Mouse (Mus musculus) heart, embryonic 10.5 days (tissue): ENCODE data around the gene Pck2. TPM values are rescaled to one million over a fixed set of nuclear protein-coding genes. Genes with fewer than 3 reads are reported as not detected.

Source experiments
- DNase-seq: peaks from one replicate; pipeline ENCODE4 v3.0.0-alpha.2; 2017; ENCODE audit warnings: low spot score
- H3K27ac ChIP-seq: fragments of 300-500 bp; sonication (generic); 2 replicates; pipeline ENCODE4 v1.5.1; 2016; ENCODE audit warnings: mild to moderate bottlenecking
- H3K27me3 ChIP-seq: fragments of 300-500 bp; sonication (generic); 2 replicates; pipeline ENCODE4 v1.6.1; 2016; ENCODE audit warnings: mild to moderate bottlenecking; ENCODE audit not compliant: poor library complexity, insufficient read depth, severe bottlenecking
- H3K36me3 ChIP-seq: fragments of 300-500 bp; sonication (generic); 2 replicates; pipeline ENCODE4 v1.6.1; 2016; ENCODE audit warnings: mild to moderate bottlenecking, moderate library complexity
- H3K4me1 ChIP-seq: fragments of 300-500 bp; sonication (generic); 2 replicates; pipeline ENCODE4 v1.6.1; 2016; ENCODE audit warnings: mild to moderate bottlenecking
- H3K4me3 ChIP-seq: fragments of 300-500 bp; sonication (generic); 2 replicates; pipeline ENCODE4 v1.5.1; 2016; ENCODE audit warnings: mild to moderate bottlenecking, moderate library complexity
- H3K9me3 ChIP-seq: fragments of 300-500 bp; sonication (generic); 2 replicates; pipeline ENCODE4 v1.6.1; 2016; ENCODE audit warnings: mild to moderate bottlenecking, moderate library complexity
- WGBS: fragments of 180-500 bp; shearing (Covaris S2); methylation state at CpG from one replicate; pipeline ENCODE4 v1.1.7; 2016; 5-methylcytosine and 5-hydroxymethylcytosine counted together
- polyA plus RNA-seq: library from polyadenylated mRNA; unstranded; fragments of >200 nt; fragmentation: Nextera tagmentation; extraction: Ambion mirVana; gene quantifications from 2 replicates; pipeline ENCODE4 v1.2.1, GENCODE M21; 2016

The Pck2 gene
- polyA plus RNA-seq, 1 experiment from 2014 or later, result 32.5 TPM

- 83% methylated on average over 9 of the region's 9 CpGs for WGBS
- no peak overlapping the region for H3K4me3 ChIP-seq
- no peaks in the 10 kb centered on the region for H3K27me3 ChIP-seq
- H3K36me3 ChIP-seq, result peaks cover 66% of the 10 kb centered on the region
- no peak overlapping the region for H3K27ac ChIP-seq
- DNase-seq, result no peak
- H3K4me1 ChIP-seq, result peaks cover 24% of the 10 kb centered on the region
- no peaks in the 10 kb centered on the region for H3K9me3 ChIP-seq
Measured at GRCm38 (mm10) chr14:55544334-55544733, 4.3 kb downstream of the Pck2 start.

- H3K4me3 ChIP-seq, result no peak overlapping the region
- H3K36me3 ChIP-seq, result peaks cover 48% of the 10 kb centered on the region
- H3K4me1 ChIP-seq, result no peaks in the 10 kb centered on the region
- no peaks in the 10 kb centered on the region for H3K27me3 ChIP-seq
- no peak for DNase-seq
- no peak overlapping the region for H3K27ac ChIP-seq
- H3K9me3 ChIP-seq, result no peaks in the 10 kb centered on the region
- WGBS, result 86% methylated on average over 6 of the region's 6 CpGs
Measured at GRCm38 (mm10) chr14:55550191-55550590, 10.1 kb downstream of the Pck2 start.

GRCm38 (mm10) chr14:55551347-55551746, 11.3 kb downstream of the Pck2 start:
- H3K4me3 ChIP-seq, result no peak overlapping the region
- 73% methylated on average over 5 of the region's 5 CpGs for WGBS
- H3K27ac ChIP-seq, result no peak overlapping the region
- no peaks in the 10 kb centered on the region for H3K27me3 ChIP-seq
- H3K9me3 ChIP-seq, result no peaks in the 10 kb centered on the region
- no peak for DNase-seq
- no peaks in the 10 kb centered on the region for H3K4me1 ChIP-seq
- peaks cover 38% of the 10 kb centered on the region for H3K36me3 ChIP-seq

GRCm38 (mm10) chr14:55551794-55552193, 11.7 kb downstream of the Pck2 start:
- H3K9me3 ChIP-seq, result no peaks in the 10 kb centered on the region

GRCm38 (mm10) chr14:55554635-55555034, 14.6 kb downstream of the Pck2 start:
- Histone ChIP-seq H3K4me3 (no peak overlapping the region), H3K4me1 (0 out of 2 replicates have a peak, but pooled peaks cover 5% of the 10 kb centered on the region), H3K27ac (no peak overlapping the region), H3K36me3 (peaks cover 6% of the 10 kb centered on the region), H3K9me3 (no peaks in the 10 kb centered on the region), H3K27me3 (no peaks in the 10 kb centered on the region)
- no peak for DNase-seq

More at GRCm38 (mm10) chr14:55551794-55552193, 11.7 kb downstream of the Pck2 start:
- Histone ChIP-seq H3K4me1 (0 out of 2 replicates have a peak, but pooled peaks cover 2% of the 10 kb centered on the region), H3K36me3 (peaks cover 34% of the 10 kb centered on the region), H3K4me3 (no peak overlapping the region), H3K27ac (no peak overlapping the region), H3K27me3 (no peaks in the 10 kb centered on the region)
- DNase-seq, result no peak
- 84% methylated on average over 8 of the region's 8 CpGs for WGBS

GRCm38 (mm10) chr14:55555788-55556187, 15.7 kb downstream of the Pck2 start:
- Histone ChIP-seq H3K27me3 (no peaks in the 10 kb centered on the region), H3K27ac (no peak overlapping the region), H3K36me3 (no peaks in the 10 kb centered on the region), H3K9me3 (no peaks in the 10 kb centered on the region), H3K4me3 (no peak overlapping the region), H3K4me1 (peaks cover 5% of the 10 kb centered on the region; the same call in 1 of the 2 replicates)
- no peak for DNase-seq
- WGBS, result 54% methylated on average over 3 of the region's 3 CpGs

GRCm38 (mm10) chr14:55557003-55557402, 16.9 kb downstream of the Pck2 start:
- Histone ChIP-seq H3K27ac (no peak overlapping the region), H3K27me3 (no peaks in the 10 kb centered on the region), H3K4me3 (no peak overlapping the region), H3K36me3 (no peaks in the 10 kb centered on the region), H3K9me3 (no peaks in the 10 kb centered on the region), H3K4me1 (peaks cover 16% of the 10 kb centered on the region)
- WGBS, result 29% methylated on average over 5 of the region's 5 CpGs
- peak; percentile 89 for DNase-seq

GRCm38 (mm10) chr14:55557587-55557986, 17.5 kb downstream of the Pck2 start:
- no peak for DNase-seq
- Histone ChIP-seq H3K27ac (no peak overlapping the region), H3K4me1 (peaks cover 16% of the 10 kb centered on the region)

GRCm38 (mm10) chr14:55558740-55559448, 18.8 kb downstream of the Pck2 start:
- Histone ChIP-seq H3K4me3 (peak overlapping the region; percentile 77), H3K4me1 (peaks cover 16% of the 10 kb centered on the region), H3K36me3 (peaks cover 14% of the 10 kb centered on the region; the same call in 1 of the 2 replicates), H3K27ac (peak overlapping the region; percentile 98), H3K27me3 (no peaks in the 10 kb centered on the region), H3K9me3 (no peaks in the 10 kb centered on the region)
- 52% methylated on average over 6 of the region's 6 CpGs for WGBS
- DNase-seq, result no peak

More at GRCm38 (mm10) chr14:55557587-55557986, 17.5 kb downstream of the Pck2 start:
- Histone ChIP-seq H3K9me3 (no peaks in the 10 kb centered on the region), H3K36me3 (0 out of 2 replicates have a peak, but pooled peaks cover under 1% of the 10 kb centered on the region), H3K27me3 (no peaks in the 10 kb centered on the region), H3K4me3 (no peak overlapping the region)
- WGBS, result 81% methylated on average over 3 of the region's 3 CpGs

GRCm38 (mm10) chr14:55559799-55560201, 19.7 kb downstream of the Pck2 start, which contains the start of gene Dcaf11:
Dcaf11 (plus strand) TSS chr14:55560006.
- peak; percentile 97 for DNase-seq
- WGBS, result under 1% methylated on average over 27 of the region's 27 CpGs

GRCm38 (mm10) chr14:55560202-55561073, 20.4 kb downstream of the Pck2 start, which contains the start of gene A730061H03Rik:
A730061H03Rik (minus strand) TSS chr14:55560406.
- peaks cover 29% of the 10 kb centered on the region for H3K36me3 ChIP-seq
- no peaks in the 10 kb centered on the region for H3K27me3 ChIP-seq
- H3K4me3 ChIP-seq, result peak within 1 kb of the TSS; percentile 77
- peaks cover 16% of the 10 kb centered on the region for H3K4me1 ChIP-seq
- under 1% methylated on average over 51 of the region's 51 CpGs for WGBS
- DNase-seq, result peak; percentile 100
- H3K9me3 ChIP-seq, result no peaks in the 10 kb centered on the region
- H3K27ac ChIP-seq, result peak within 1 kb of the TSS; percentile 98

More at GRCm38 (mm10) chr14:55559799-55560201, 19.7 kb downstream of the Pck2 start, which contains the start of gene Dcaf11:
- Histone ChIP-seq H3K27ac (peak within 1 kb of the TSS; percentile 98), H3K4me1 (peaks cover 16% of the 10 kb centered on the region), H3K36me3 (peaks cover 23% of the 10 kb centered on the region), H3K9me3 (no peaks in the 10 kb centered on the region), H3K27me3 (no peaks in the 10 kb centered on the region), H3K4me3 (peak within 1 kb of the TSS; percentile 77)

- whole genome bisulfite sequencing, result 84% methylated on average over 10 of the region's 10 CpGs
Measured at GRCm38 (mm10) chr14:55561860-55562259, 21.8 kb downstream of the Pck2 start.

GRCm38 (mm10) chr14:55563249-55563648, 23.2 kb downstream of the Pck2 start:
- no peak overlapping the region for H3K27ac ChIP-seq
- H3K4me3 ChIP-seq, result no peak overlapping the region
- no peak for DNase-seq
- peaks cover 11% of the 10 kb centered on the region for H3K4me1 ChIP-seq
- peaks cover 57% of the 10 kb centered on the region for H3K36me3 ChIP-seq
- 88% methylated on average over 11 of the region's 11 CpGs for WGBS
- H3K9me3 ChIP-seq, result no peaks in the 10 kb centered on the region
- no peaks in the 10 kb centered on the region for H3K27me3 ChIP-seq

More at GRCm38 (mm10) chr14:55561860-55562259, 21.8 kb downstream of the Pck2 start:
- Histone ChIP-seq H3K4me1 (peaks cover 13% of the 10 kb centered on the region), H3K9me3 (no peaks in the 10 kb centered on the region), H3K27me3 (no peaks in the 10 kb centered on the region), H3K4me3 (no peak overlapping the region), H3K36me3 (peaks cover 43% of the 10 kb centered on the region), H3K27ac (no peak overlapping the region)
- DNase-seq, result no peak
